Mouse (Mus musculus): ENCODE results near the gene Clybl. TPM values are rescaled to one million over a fixed set of nuclear protein-coding genes. Genes with fewer than 3 reads are reported as not detected.

Clybl gene
- total and polyA plus RNA-seq, 3 experiments: 13.4 to 36.6 TPM; not detected in 1

- H3K4me1 ChIP-seq (ENCODE audit: control insufficient read depth in 1 of 2, insufficient read depth in 2 of 2, low read length in 2 of 2): no peaks in the 10 kb centered on the region
- no peak overlapping the region for H3K9ac ChIP-seq (ENCODE audit: control insufficient read depth, low read depth, low read length, poor library complexity, severe bottlenecking)
- DNase-seq (ENCODE audit: low read depth, low spot score): no peak
- H3K9me3 ChIP-seq (replicated peaks; ENCODE audit: insufficient read depth, low read length): no peaks in the 10 kb centered on the region
- H3K36me3 ChIP-seq (ENCODE audit: control insufficient read depth in 1 of 2, insufficient read depth in 2 of 2, low read length in 2 of 2): no peaks in the 10 kb centered on the region
- no peaks in the 10 kb centered on the region for H3K79me2 ChIP-seq (ENCODE audit: control insufficient read depth, insufficient read depth, low read length, poor library complexity)
- TF ChIP-seq TAL1 (IDR thresholded peaks at IDR 0.05; ENCODE audit: low read length) (no peak), E2F4 (IDR thresholded peaks at IDR 0.05; ENCODE audit: borderline replicate concordance, low read depth, low read length) (no peak), ELF1 (IDR thresholded peaks at IDR 0.05; ENCODE audit: low read depth, low read length) (no peak), JUND (IDR thresholded peaks at IDR 0.05; ENCODE audit: low read depth, low read length) (no peak), MAX (IDR thresholded peaks at IDR 0.05; ENCODE audit: low read length) (no peak), POLR2A (IDR thresholded peaks at IDR 0.05; ENCODE audit: control insufficient read depth in 1 of 2, insufficient read depth in 1 of 2, low read depth in 1 of 2, low read length in 2 of 2, poor library complexity in 1 of 2) (no peak), MEF2A (IDR thresholded peaks at IDR 0.05; ENCODE audit: extremely low read depth, insufficient replicate concordance, low read depth, low read length, poor library complexity, severe bottlenecking) (no peak), USF1 (IDR thresholded peaks at IDR 0.05; ENCODE audit: low read depth, low read length) (no peak), CHD1 (IDR thresholded peaks at IDR 0.05; ENCODE audit: low read depth, low read length) (no peak), ZKSCAN1 (IDR thresholded peaks at IDR 0.05; ENCODE audit: low read depth, low read length) (no peak), TBP (IDR thresholded peaks at IDR 0.05; ENCODE audit: low read depth, low read length) (no peak), RCOR1 (IDR thresholded peaks at IDR 0.05; ENCODE audit: low read depth, low read length) (no peak), GABPA (IDR thresholded peaks at IDR 0.05; ENCODE audit: low read depth, low read length) (no peak), EP300 (IDR thresholded peaks at IDR 0.05; ENCODE audit: low read depth in 1 of 2, low read length in 2 of 2) (no peak)
- no peaks in the 10 kb centered on the region for H3K27me3 ChIP-seq (ENCODE audit: control insufficient read depth in 1 of 2, insufficient read depth in 2 of 2, low read length in 2 of 2)
- no peak overlapping the region for H3K27ac ChIP-seq (ENCODE audit: control insufficient read depth, low read depth, low read length)
- H3K4me3 ChIP-seq (ENCODE audit: control insufficient read depth in 1 of 2, insufficient read depth in 1 of 2, low read depth in 2 of 2, low read length in 2 of 2): no peak overlapping the region
These were observed 223.2 kb downstream of the Clybl start for GRCm38 (mm10) chr14:122404596-122405154.

- Histone ChIP-seq H3K79me2 (ENCODE audit: control insufficient read depth, insufficient read depth, low read length, poor library complexity) (no peaks in the 10 kb centered on the region), H3K4me1 (ENCODE audit: control insufficient read depth in 1 of 2, insufficient read depth in 2 of 2, low read length in 2 of 2) (no peaks in the 10 kb centered on the region), H3K27me3 (ENCODE audit: control insufficient read depth in 1 of 2, insufficient read depth in 2 of 2, low read length in 2 of 2) (no peaks in the 10 kb centered on the region), H3K4me3 (ENCODE audit: control insufficient read depth in 1 of 2, insufficient read depth in 1 of 2, low read depth in 2 of 2, low read length in 2 of 2) (no peak overlapping the region), H3K36me3 (ENCODE audit: control insufficient read depth in 1 of 2, insufficient read depth in 2 of 2, low read length in 2 of 2) (no peaks in the 10 kb centered on the region), H3K9ac (ENCODE audit: control insufficient read depth, low read depth, low read length, poor library complexity, severe bottlenecking) (no peak overlapping the region), H3K27ac (ENCODE audit: control insufficient read depth, low read depth, low read length) (no peak overlapping the region), H3K9me3 (replicated peaks; ENCODE audit: insufficient read depth, low read length) (no peaks in the 10 kb centered on the region)
- DNase-seq (ENCODE audit: low read depth, low spot score): no peak
- TF ChIP-seq MXI1 (IDR thresholded peaks at IDR 0.05; ENCODE audit: low read depth, low read length) (no peak), MEF2A (IDR thresholded peaks at IDR 0.05; ENCODE audit: extremely low read depth, insufficient replicate concordance, low read depth, low read length, poor library complexity, severe bottlenecking) (no peak), MAX (IDR thresholded peaks at IDR 0.05; ENCODE audit: low read length) (no peak), ZKSCAN1 (IDR thresholded peaks at IDR 0.05; ENCODE audit: low read depth, low read length) (no peak), SIN3A (IDR thresholded peaks at IDR 0.05; ENCODE audit: low read length) (no peak), JUND (IDR thresholded peaks at IDR 0.05; ENCODE audit: low read depth, low read length) (no peak), POLR2A (IDR thresholded peaks at IDR 0.05; ENCODE audit: control insufficient read depth in 1 of 2, insufficient read depth in 1 of 2, low read depth in 1 of 2, low read length in 2 of 2, poor library complexity in 1 of 2) (no peak), ZMIZ1 (IDR thresholded peaks at IDR 0.05; ENCODE audit: low read depth, low read length) (no peak), RAD21 (IDR thresholded peaks at IDR 0.05; ENCODE audit: low read depth, low read length) (no peak), UBTF (IDR thresholded peaks at IDR 0.05; ENCODE audit: borderline replicate concordance, insufficient read depth, low read depth, low read length) (no peak), ZC3H11A (IDR thresholded peaks at IDR 0.05; ENCODE audit: low read depth, low read length) (no peak), EP300 (IDR thresholded peaks at IDR 0.05; ENCODE audit: low read depth in 1 of 2, low read length in 2 of 2) (no peak), E2F4 (IDR thresholded peaks at IDR 0.05; ENCODE audit: borderline replicate concordance, low read depth, low read length) (no peak), BHLHE40 (IDR thresholded peaks at IDR 0.05; ENCODE audit: borderline replicate concordance, low read depth, low read length) (no peak), MYC (IDR thresholded peaks at IDR 0.05; ENCODE audit: low read depth, low read length) (no peak)
These were observed 223.7 kb downstream of the Clybl start for GRCm38 (mm10) chr14:122405236-122405635.
